Mouse (Mus musculus): Measurements from ENCODE around the gene Nod2. TPM values are rescaled to one million over a fixed set of nuclear protein-coding genes. Genes with fewer than 3 reads are reported as not detected.

The Nod2 gene
- total RNA-seq, 2 experiments from 2014 or later = 0.31 to 0.53 TPM

- DNase-seq = no peak
- peak overlapping the region; percentile 28; the same call in 1 of the 2 replicates for H3K27ac ChIP-seq
- no peak for TF ChIP-seq CTCF (IDR thresholded peaks at IDR 0.05)
- no peak overlapping the region for H3K4me3 ChIP-seq
- intact Hi-C loops (cut with DNase I) = no loop called here
These were observed 21.4 kb downstream of the Nod2 start for GRCm38 (mm10) chr8:88668400-88669086.

GRCm38 (mm10) chr8:88670782-88671181 lies 23.7 kb downstream of the Nod2 start:
- TF ChIP-seq CTCF (IDR thresholded peaks at IDR 0.05) = no peak
- no peak overlapping the region for H3K4me3 ChIP-seq
- H3K27ac ChIP-seq = no peak overlapping the region
- intact Hi-C loops (cut with DNase I) = no loop called here
- no peak for DNase-seq

- DNase-seq = no peak
- TF ChIP-seq CTCF (IDR thresholded peaks at IDR 0.05) = no peak
- no peak overlapping the region for H3K27ac ChIP-seq
- intact Hi-C loops (cut with DNase I) = no loop called here
- H3K4me3 ChIP-seq = no peak overlapping the region
These were observed 24.5 kb downstream of the Nod2 start for GRCm38 (mm10) chr8:88671575-88671974.

- H3K4me3 ChIP-seq = no peak overlapping the region
- H3K27ac ChIP-seq = no peak overlapping the region
- DNase-seq = no peak
- no peak for TF ChIP-seq CTCF (IDR thresholded peaks at IDR 0.05)
- intact Hi-C loops (cut with DNase I) = no loop called here
These were observed 26.7 kb downstream of the Nod2 start for GRCm38 (mm10) chr8:88673859-88674258.

GRCm38 (mm10) chr8:88675372-88676165 lies 28.5 kb downstream of the Nod2 start:
- DNase-seq = no peak
- intact Hi-C loops (cut with DNase I) = no loop called here
- H3K4me3 ChIP-seq = no peak overlapping the region
- TF ChIP-seq CTCF (IDR thresholded peaks at IDR 0.05) = no peak
- no peak overlapping the region for H3K27ac ChIP-seq

- Histone ChIP-seq H3K27ac (no peak overlapping the region), H3K4me3 (no peak overlapping the region)
- no peak for DNase-seq
- TF ChIP-seq CTCF (IDR thresholded peaks at IDR 0.05) = no peak
- intact Hi-C loops (cut with DNase I) = no loop called here
These were observed 30.0 kb downstream of the Nod2 start for GRCm38 (mm10) chr8:88677071-88677470.

GRCm38 (mm10) chr8:88680566-88680965 lies 33.5 kb downstream of the Nod2 start:
- TF ChIP-seq CTCF (IDR thresholded peaks at IDR 0.05) = no peak
- intact Hi-C loops (cut with DNase I) = no loop called here
- Histone ChIP-seq H3K4me3 (no peak overlapping the region), H3K27ac (no peak overlapping the region)
- DNase-seq = no peak

GRCm38 (mm10) chr8:88681046-88681445 lies 33.9 kb downstream of the Nod2 start:
- no peak for TF ChIP-seq CTCF (IDR thresholded peaks at IDR 0.05)
- DNase-seq = no peak
- no peak overlapping the region for H3K4me3 ChIP-seq
- intact Hi-C loops (cut with DNase I) = no loop called here
- H3K27ac ChIP-seq = no peak overlapping the region

GRCm38 (mm10) chr8:88683656-88684289 lies 36.7 kb downstream of the Nod2 start:
- DNase-seq = peak; percentile 34
- Histone ChIP-seq H3K4me3 (no peak overlapping the region), H3K27ac (no peak overlapping the region)
- TF ChIP-seq CTCF (IDR thresholded peaks at IDR 0.05) = no peak
- intact Hi-C loops (cut with DNase I) = no loop called here

GRCm38 (mm10) chr8:88686226-88686905 lies 39.3 kb downstream of the Nod2 start:
- no peak for TF ChIP-seq CTCF (IDR thresholded peaks at IDR 0.05)

GRCm38 (mm10) chr8:88686906-88687235 lies 39.8 kb downstream of the Nod2 start:
- H3K4me3 ChIP-seq = no peak overlapping the region
- H3K27ac ChIP-seq = no peak overlapping the region
- no peak for TF ChIP-seq CTCF (IDR thresholded peaks at IDR 0.05)
- intact Hi-C loops (cut with DNase I) = no loop called here
- no peak for DNase-seq

More at GRCm38 (mm10) chr8:88686226-88686905, 39.3 kb downstream of the Nod2 start:
- no peak overlapping the region for H3K4me3 ChIP-seq
- no peak for DNase-seq
- no peak overlapping the region for H3K27ac ChIP-seq
- intact Hi-C loops (cut with DNase I) = no loop called here

GRCm38 (mm10) chr8:88689151-88689550 lies 42.0 kb downstream of the Nod2 start:
- TF ChIP-seq CTCF (IDR thresholded peaks at IDR 0.05) = no peak
- no peak overlapping the region for H3K27ac ChIP-seq
- DNase-seq = peak; percentile 42
- intact Hi-C loops (cut with DNase I) = no loop called here
- no peak overlapping the region for H3K4me3 ChIP-seq

GRCm38 (mm10) chr8:88689891-88690290 lies 42.8 kb downstream of the Nod2 start:
- H3K4me3 ChIP-seq = no peak overlapping the region

More at GRCm38 (mm10) chr8:88689891-88690290, 42.8 kb downstream of the Nod2 start:
- no peak for TF ChIP-seq CTCF (IDR thresholded peaks at IDR 0.05)
- no peak for DNase-seq
- intact Hi-C loops (cut with DNase I) = loop anchor here (10.0 kb wide), 1 partner anchor 425 kb away; no protein-coding TSS in a partner anchor
- H3K27ac ChIP-seq = no peak overlapping the region

Data from gastrocnemius, adult 2 months (tissue).